Mouse (Mus musculus) limb, embryonic 14.5 days (tissue): Measurements from ENCODE around the gene Socs3. TPM values are rescaled to one million over a fixed set of nuclear protein-coding genes. Genes with fewer than 3 reads are reported as not detected.

Experiments
- ATAC-seq: fragments of 200-750 bp; cut with Nextera tagmentation; 2 replicates; pipeline ENCODE4 v1.8.0; 2017; ENCODE audit warnings: low read depth, moderate number of reproducible peaks, moderate TSS enrichment; ENCODE audit not compliant: low FRiP score
- DNase-seq: peaks from one replicate; pipeline ENCODE4 v3.0.0-alpha.2; 2015; ENCODE audit warnings: low spot score
- H3K27ac ChIP-seq: fragments of 300-500 bp; sonication (generic); replicated peaks from 2 replicates; pipeline ENCODE4 v1.5.1; 2014; ENCODE audit warnings: low read depth, mild to moderate bottlenecking, low read length, moderate library complexity, mixed read lengths
- H3K27me3 ChIP-seq: fragments of 300-500 bp; sonication (generic); 2 replicates; pipeline ENCODE4 v1.6.1; 2014; ENCODE audit warnings: low read length, mixed read lengths; ENCODE audit not compliant: control insufficient read depth, insufficient read depth
- H3K36me3 ChIP-seq: fragments of 300-500 bp; sonication (generic); 2 replicates; pipeline ENCODE4 v1.6.1; 2014; ENCODE audit warnings: mild to moderate bottlenecking, low read length, moderate library complexity, mixed read lengths; ENCODE audit not compliant: control insufficient read depth, insufficient read depth
- H3K4me1 ChIP-seq: fragments of 300-500 bp; sonication (generic); 2 replicates; pipeline ENCODE4 v1.6.1; 2014; ENCODE audit warnings: antibody characterized with exemption, low read length, mixed read lengths; ENCODE audit not compliant: control insufficient read depth, insufficient read depth
- H3K4me2 ChIP-seq: fragments of 300-500 bp; sonication (generic); replicated peaks from 2 replicates; pipeline ENCODE4 v1.6.1; 2014; ENCODE audit warnings: low read depth, mild to moderate bottlenecking, low read length, moderate library complexity; ENCODE audit not compliant: severe bottlenecking
- H3K4me3 ChIP-seq: fragments of 300-500 bp; sonication (generic); replicated peaks from 2 replicates; pipeline ENCODE4 v1.5.1; 2014; ENCODE audit warnings: low read length
- H3K9ac ChIP-seq: fragments of 300-500 bp; sonication (generic); 2 replicates; pipeline ENCODE4 v1.6.1; 2014; ENCODE audit warnings: mild to moderate bottlenecking, low read depth, low read length, moderate library complexity; ENCODE audit not compliant: severe bottlenecking
- H3K9me3 ChIP-seq: fragments of 300-500 bp; sonication (generic); 2 replicates; pipeline ENCODE4 v1.6.1; 2016; ENCODE audit warnings: low read length; ENCODE audit not compliant: control insufficient read depth
- POLR2A ChIP-seq: fragments of 200-500 bp; IDR thresholded peaks from 2 replicates; pipeline ENCODE4 v1.8.0; 2012; ENCODE audit warnings: inconsistent platforms, mild to moderate bottlenecking, moderate library complexity, borderline replicate concordance; ENCODE audit not compliant: insufficient read depth, insufficient read length; ENCODE audit errors: extremely low read depth
- WGBS: fragments of 180-500 bp; shearing (Covaris S2); extraction: QIAGEN DNeasy Blood & Tissue Kit; methylation state at CpG from one replicate; pipeline ENCODE4 v1.1.7; 2014; 5-methylcytosine and 5-hydroxymethylcytosine counted together
- polyA plus RNA-seq, 2 experiments: library from polyadenylated mRNA; depleted of rRNA in 1 of 2; stranded (reverse) in 1 of 2; unstranded in 1 of 2; fragments of >200 nt; fragmentation: Nextera tagmentation in 1 of 2; extraction: Ambion mirVana in 1 of 2; gene quantifications; 2 replicates each; pipeline versions ENCODE4 v1.2.1 to v1.2.3; 2012 to 2014

Socs3 gene
- polyA plus RNA-seq, 2 experiments: 6.4 to 18.4 TPM

DNA sequence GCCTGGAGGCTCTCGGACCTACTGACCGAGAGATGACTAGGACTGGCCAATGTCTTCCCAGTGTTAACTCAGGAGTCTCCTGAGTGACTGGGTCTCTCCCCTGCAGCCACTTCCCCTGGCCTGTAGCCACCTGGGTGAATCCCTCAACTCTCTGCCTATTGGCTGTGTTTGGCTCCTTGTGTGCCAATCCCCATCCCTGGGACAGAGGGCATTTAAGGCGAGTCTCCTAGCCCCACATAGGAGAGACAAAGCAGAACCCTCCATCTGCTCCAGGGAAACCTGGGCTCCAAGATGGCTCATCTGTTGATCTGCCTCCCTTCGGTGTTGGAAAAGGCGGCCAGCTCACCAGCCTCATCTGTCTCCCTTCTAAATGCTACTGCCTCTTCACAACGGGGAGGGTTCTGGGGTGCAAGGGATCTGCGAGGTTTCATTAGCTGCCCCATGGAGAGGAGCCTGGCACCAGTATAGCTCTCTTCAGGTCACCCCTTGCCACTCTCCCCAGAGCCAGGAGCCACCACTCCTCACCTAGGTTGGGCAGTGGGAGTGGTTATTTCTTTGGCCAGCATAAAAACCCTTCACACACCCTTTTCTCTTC lies 3.2 kb downstream of the Socs3 start:
- TF ChIP-seq POLR2A: no peak
- ATAC-seq: no peak

DNA sequence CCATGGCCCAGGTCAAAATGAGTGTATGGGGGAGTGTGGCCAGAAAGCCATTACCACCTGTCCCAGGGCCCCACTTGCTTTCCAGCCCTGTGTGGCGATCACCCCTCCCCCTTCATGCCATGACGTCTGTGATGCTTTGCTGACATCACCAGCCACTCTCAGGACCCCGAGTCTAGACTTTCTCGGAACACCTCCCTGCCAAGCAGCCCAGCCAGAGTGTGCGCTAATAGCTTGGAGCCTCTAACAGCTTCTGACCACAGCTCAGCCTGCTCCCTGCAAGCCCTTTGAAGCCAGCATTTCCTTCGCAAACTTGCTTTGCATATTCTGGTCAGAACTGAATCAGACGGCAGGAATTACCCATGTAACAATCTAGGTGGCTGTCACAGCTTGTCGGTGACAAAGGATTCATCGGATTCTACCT lies 4.3 kb downstream of the Socs3 start:
- Histone ChIP-seq H3K9me3 (no peaks in the 10 kb centered on the region), H3K36me3 (peaks cover 18% of the 10 kb centered on the region), H3K4me3 (no peak overlapping the region), H3K4me2 (peak overlapping the region; percentile 97), H3K27ac (0 out of 2 replicates have a peak overlapping the region, but pooled peaks have one; percentile 28), H3K27me3 (no peaks in the 10 kb centered on the region), H3K9ac (no peak overlapping the region), H3K4me1 (peaks cover 61% of the 10 kb centered on the region)
- no peak for TF ChIP-seq POLR2A
- DNase-seq (no peak), ATAC-seq (no peak)
- WGBS: 16% methylated on average over 7 of the region's 9 CpGs

More for the DNA sequence above, 3.2 kb downstream of the Socs3 start:
- Histone ChIP-seq H3K27me3 (no peaks in the 10 kb centered on the region), H3K36me3 (peaks cover 18% of the 10 kb centered on the region), H3K9me3 (no peaks in the 10 kb centered on the region), H3K9ac (no peak overlapping the region), H3K4me2 (peak overlapping the region; percentile 97), H3K4me1 (peaks cover 61% of the 10 kb centered on the region), H3K27ac (no peak overlapping the region), H3K4me3 (peak overlapping the region; percentile 75)
- no peak for DNase-seq
- WGBS: 47% methylated on average over 7 of the region's 7 CpGs

DNA sequence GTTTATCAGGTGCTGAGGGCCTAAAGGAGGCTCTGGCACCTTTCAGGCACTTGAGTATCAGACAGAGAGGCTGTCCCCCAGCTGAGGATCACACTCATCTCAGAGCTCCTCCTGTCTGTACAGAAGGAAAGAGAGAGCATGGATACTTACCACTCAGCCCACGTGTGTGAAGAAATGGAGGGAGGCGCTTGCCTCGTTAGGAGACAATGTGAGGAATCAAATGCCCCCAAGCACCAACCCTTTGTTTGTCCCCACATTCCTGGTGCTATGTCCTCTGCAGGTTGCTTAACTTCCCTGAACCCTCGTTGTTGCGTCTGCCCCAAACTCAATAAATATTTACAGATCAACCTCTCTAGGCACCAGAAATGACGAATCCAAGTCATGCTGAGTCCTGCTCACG lies 4.8 kb downstream of the Socs3 start:
- no peak for TF ChIP-seq POLR2A
- H3K4me1 ChIP-seq: peaks cover 61% of the 10 kb centered on the region
- H3K4me2 ChIP-seq: peak overlapping the region; percentile 97
- no peak for DNase-seq
- H3K27me3 ChIP-seq: no peaks in the 10 kb centered on the region
- H3K4me3 ChIP-seq: no peak overlapping the region
- ATAC-seq: no peak
- H3K9ac ChIP-seq: no peak overlapping the region; the same call in 1 of the 2 replicates
- H3K9me3 ChIP-seq: no peaks in the 10 kb centered on the region
- H3K36me3 ChIP-seq: peaks cover 18% of the 10 kb centered on the region
- 31% methylated on average over 7 of the region's 7 CpGs for WGBS
- 0 out of 2 replicates have a peak overlapping the region, but pooled peaks have one; percentile 28 for H3K27ac ChIP-seq

DNA sequence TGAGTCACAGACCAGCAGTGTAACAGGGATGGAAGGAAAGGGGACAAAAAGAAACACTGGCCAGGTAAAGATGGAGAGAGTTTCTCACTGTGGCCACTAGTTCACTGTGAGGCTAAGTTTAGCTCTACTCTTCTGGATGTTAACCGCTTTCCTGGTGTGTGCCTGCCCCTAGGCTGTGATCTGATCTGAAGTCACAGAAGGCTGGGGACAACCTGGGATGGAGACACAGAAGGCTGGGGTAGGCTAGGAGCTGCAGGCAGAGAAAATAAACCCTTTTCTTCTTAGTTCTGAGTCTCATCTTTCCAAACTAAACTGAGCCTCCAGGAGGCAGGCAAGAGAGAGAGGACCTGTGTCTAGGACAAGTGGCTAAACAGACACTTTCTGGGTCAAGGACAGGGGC lies 5.6 kb downstream of the Socs3 start:
- peaks cover 18% of the 10 kb centered on the region for H3K36me3 ChIP-seq
- no peaks in the 10 kb centered on the region for H3K9me3 ChIP-seq
- peaks cover 61% of the 10 kb centered on the region for H3K4me1 ChIP-seq
- DNase-seq (no peak), ATAC-seq (no peak)
- peak overlapping the region; percentile 91 for H3K27ac ChIP-seq
- no peak overlapping the region for H3K9ac ChIP-seq
- TF ChIP-seq POLR2A: no peak
- WGBS: 8% methylated on average over 1 of the region's 1 CpGs
- H3K4me2 ChIP-seq: peak overlapping the region; percentile 86; the same call in 1 of the 2 replicates
- no peaks in the 10 kb centered on the region for H3K27me3 ChIP-seq
- H3K4me3 ChIP-seq: peak overlapping the region; percentile 37

DNA sequence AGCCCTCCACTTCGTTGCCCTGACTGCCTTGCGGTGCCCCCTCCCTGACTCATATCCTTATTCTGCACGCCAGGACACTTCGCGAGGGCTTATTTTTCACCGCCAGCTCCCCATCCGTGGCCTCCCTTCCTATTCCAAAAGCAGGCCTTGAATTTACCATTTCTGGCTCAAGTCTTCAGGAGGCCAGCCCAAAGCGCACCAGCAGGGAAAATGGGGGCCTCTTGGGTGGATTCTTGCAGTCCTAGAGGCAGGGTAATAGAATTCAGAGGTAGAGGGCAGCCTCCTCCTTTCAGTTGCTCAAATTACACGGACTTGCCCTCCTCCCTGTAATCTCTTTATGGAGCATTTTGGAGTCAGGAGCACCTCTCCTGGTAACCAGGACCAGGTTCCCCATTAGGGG lies 6.0 kb downstream of the Socs3 start:
- Histone ChIP-seq H3K27ac (peak overlapping the region; percentile 91), H3K27me3 (no peaks in the 10 kb centered on the region), H3K9ac (peak overlapping the region; percentile 49), H3K4me2 (peak overlapping the region; percentile 86), H3K4me1 (peaks cover 61% of the 10 kb centered on the region), H3K9me3 (no peaks in the 10 kb centered on the region), H3K4me3 (peak overlapping the region; percentile 37), H3K36me3 (peaks cover 18% of the 10 kb centered on the region)
- WGBS: 1% methylated on average over 9 of the region's 9 CpGs
- no peak for TF ChIP-seq POLR2A
- peak; percentile 11 for ATAC-seq
- DNase-seq: peak; percentile 49
